Mouse (Mus musculus) MEL (cell line): ENCODE results near the gene Eif4h. TPM values are rescaled to one million over a fixed set of nuclear protein-coding genes. Genes with fewer than 3 reads are reported as not detected.

ENCODE experiments used
- DNase-seq: peaks from one replicate; pipeline ENCODE4 v3.0.0; 2011; ENCODE audit warnings: low read depth, low spot score
- H3K27ac ChIP-seq: 2 replicates; pipeline ENCODE4 v1.5.1; 2012; ENCODE audit warnings: low read depth, mild to moderate bottlenecking, control low read depth, low read length, moderate library complexity; ENCODE audit not compliant: control insufficient read depth
- H3K27me3 ChIP-seq, 2 experiments: fragments of 150-350 bp in 1 of 2; sonication (generic) in 1 of 2; 2 replicates each; pipeline ENCODE4 v1.6.1; 2012; ENCODE audit warnings: low read length in 2 of 2, mild to moderate bottlenecking in 2 of 2, improper control_type of control experiment in 1 of 2, moderate library complexity in 1 of 2; ENCODE audit not compliant: insufficient read depth in 2 of 2, control insufficient read depth in 1 of 2
- H3K36me3 ChIP-seq, 2 experiments: 2 replicates each; pipeline ENCODE4 v1.6.1; 2012 to 2014; ENCODE audit warnings: low read length in 2 of 2, improper control_type of control experiment in 1 of 2, inconsistent platforms in 1 of 2, mild to moderate bottlenecking in 1 of 2; ENCODE audit not compliant: insufficient read depth in 2 of 2, control insufficient read depth in 1 of 2
- H3K4me1 ChIP-seq, 2 experiments: fragments of 150-350 bp in 1 of 2; sonication (generic) in 1 of 2; 2 replicates each; pipeline ENCODE4 v1.6.1; 2012; ENCODE audit warnings: low read length in 2 of 2, improper control_type of control experiment in 1 of 2, mild to moderate bottlenecking in 1 of 2; ENCODE audit not compliant: insufficient read depth in 2 of 2, control insufficient read depth in 1 of 2
- H3K4me3 ChIP-seq, 2 experiments: fragments of 150-350 bp in 1 of 2; sonication (generic) in 1 of 2; 2 replicates each; pipeline ENCODE4 v1.5.1; 2012; ENCODE audit warnings: low read depth in 2 of 2, low read length in 2 of 2, mild to moderate bottlenecking in 2 of 2, moderate library complexity in 2 of 2, control low read depth in 1 of 2, improper control_type of control experiment in 1 of 2; ENCODE audit not compliant: control insufficient read depth in 1 of 2, insufficient read depth in 1 of 2
- H3K79me2 ChIP-seq: 2 replicates; pipeline ENCODE4 v1.6.1; 2012; ENCODE audit warnings: mild to moderate bottlenecking, low read length, moderate library complexity; ENCODE audit not compliant: control insufficient read depth, poor library complexity, insufficient read depth
- H3K9ac ChIP-seq: 2 replicates; pipeline ENCODE4 v1.6.1; 2012; ENCODE audit warnings: low read depth, mild to moderate bottlenecking, control low read depth, low read length, moderate library complexity; ENCODE audit not compliant: control insufficient read depth, poor library complexity, severe bottlenecking
- H3K9me3 ChIP-seq: fragments of 150-350 bp; sonication (generic); replicated peaks from 2 replicates; pipeline ENCODE4 v1.6.1; 2012; ENCODE audit warnings: mild to moderate bottlenecking, low read length, improper control_type of control experiment, moderate library complexity; ENCODE audit not compliant: insufficient read depth
- BHLHE40 ChIP-seq: IDR thresholded peaks from 2 replicates; pipeline ENCODE4 v1.6.1; 2012; ENCODE audit warnings: low read depth, mild to moderate bottlenecking, inconsistent platforms, low read length, improper control_type of control experiment, borderline replicate concordance
- CHD1 ChIP-seq: IDR thresholded peaks from 2 replicates; pipeline ENCODE4 v1.6.1; 2012; ENCODE audit warnings: low read depth, mild to moderate bottlenecking, inconsistent platforms, low read length, improper control_type of control experiment
- CTCF ChIP-seq, 3 experiments: IDR thresholded peaks in 2 of 3; conservative IDR thresholded peaks in 1 of 3; 2 replicates each; pipeline ENCODE4 v1.5.1; 2011 to 2012; ENCODE audit warnings: low read length in 3 of 3, low read depth in 2 of 3, mild to moderate bottlenecking in 2 of 3, improper control_type of control experiment in 1 of 3, inconsistent platforms in 1 of 3, mixed read lengths in 1 of 3, moderate library complexity in 1 of 3; ENCODE audit not compliant: control insufficient read depth in 1 of 3, insufficient read depth in 1 of 3, poor library complexity in 1 of 3, severe bottlenecking in 1 of 3
- E2F4 ChIP-seq: IDR thresholded peaks from 2 replicates; pipeline ENCODE4 v1.6.1; 2011; ENCODE audit warnings: low read depth, low read length, improper control_type of control experiment, borderline replicate concordance
- EP300 ChIP-seq, 2 experiments: IDR thresholded peaks; 2 replicates each; pipeline ENCODE4 v1.6.1; 2011; ENCODE audit warnings: improper control_type of control experiment in 2 of 2, low read length in 2 of 2, low read depth in 1 of 2, mild to moderate bottlenecking in 1 of 2
- ETS1 ChIP-seq: IDR thresholded peaks from 2 replicates; pipeline ENCODE4 v1.6.1; 2012; ENCODE audit warnings: low read depth, mild to moderate bottlenecking, inconsistent platforms, low read length, improper control_type of control experiment, moderate library complexity
- HCFC1 ChIP-seq: IDR thresholded peaks from 2 replicates; pipeline ENCODE4 v1.6.1; 2012; ENCODE audit warnings: low read depth, mild to moderate bottlenecking, inconsistent platforms, low read length, improper control_type of control experiment, moderate library complexity
- KAT2A ChIP-seq: conservative IDR thresholded peaks from 2 replicates; pipeline ENCODE4 v1.6.1; 2012; ENCODE audit warnings: low read depth, low read length, improper control_type of control experiment, inconsistent platforms
- MAZ ChIP-seq: IDR thresholded peaks from 2 replicates; pipeline ENCODE4 v1.6.1; 2012; ENCODE audit warnings: low read depth, mild to moderate bottlenecking, inconsistent platforms, low read length, improper control_type of control experiment
- MEF2A ChIP-seq: IDR thresholded peaks from 2 replicates; pipeline ENCODE4 v1.6.1; 2014; ENCODE audit warnings: low read depth, mild to moderate bottlenecking, inconsistent platforms, low read length, improper control_type of control experiment; ENCODE audit not compliant: poor library complexity, insufficient replicate concordance, severe bottlenecking; ENCODE audit errors: extremely low read depth
- MXI1 ChIP-seq: IDR thresholded peaks from 2 replicates; pipeline ENCODE4 v1.6.1; 2011; ENCODE audit warnings: mild to moderate bottlenecking, low read depth, low read length, improper control_type of control experiment
- NELFE ChIP-seq: IDR thresholded peaks from 2 replicates; pipeline ENCODE4 v1.6.1; 2011; ENCODE audit warnings: low read depth, low read length, improper control_type of control experiment
- NRF1 ChIP-seq: IDR thresholded peaks from 2 replicates; pipeline ENCODE4 v1.6.1; 2014; ENCODE audit warnings: low read depth, mild to moderate bottlenecking, inconsistent platforms, low read length, improper control_type of control experiment, moderate library complexity; ENCODE audit not compliant: poor library complexity, insufficient read depth, severe bottlenecking
- RAD21 ChIP-seq: IDR thresholded peaks from 2 replicates; pipeline ENCODE4 v1.6.1; 2011; ENCODE audit warnings: mild to moderate bottlenecking, low read depth, low read length, improper control_type of control experiment
- SIN3A ChIP-seq: IDR thresholded peaks from 2 replicates; pipeline ENCODE4 v1.6.1; 2012; ENCODE audit warnings: low read length, improper control_type of control experiment, inconsistent platforms
- TBP ChIP-seq: IDR thresholded peaks from 2 replicates; pipeline ENCODE4 v1.8.0; 2011; ENCODE audit warnings: low read depth, low read length, improper control_type of control experiment
- USF2 ChIP-seq, 2 experiments: IDR thresholded peaks; 2 replicates each; pipeline ENCODE4 v1.6.1; 2011 to 2012; ENCODE audit warnings: improper control_type of control experiment in 2 of 2, low read length in 2 of 2, borderline replicate concordance in 1 of 2, inconsistent platforms in 1 of 2, low read depth in 1 of 2, mild to moderate bottlenecking in 1 of 2; ENCODE audit not compliant: insufficient read depth in 1 of 2
- ZMIZ1 ChIP-seq: IDR thresholded peaks from 2 replicates; pipeline ENCODE4 v1.6.1; 2012; ENCODE audit warnings: low read depth, mild to moderate bottlenecking, inconsistent platforms, low read length, improper control_type of control experiment, moderate library complexity
- polyA plus RNA-seq, 2 experiments: library from polyadenylated mRNA; stranded (reverse) in 1 of 2; unstranded in 1 of 2; fragments of >175 nt in 1 of 2; fragments of >200 nt in 1 of 2; gene quantifications; 2 replicates each; pipeline versions ENCODE4 v1.2.1 to v1.2.4; 2012; ENCODE audit warnings: low replicate concordance in 2 of 2, low read depth in 1 of 2; ENCODE audit not compliant: insufficient read length in 2 of 2, insufficient read depth in 1 of 2, missing spikeins in 1 of 2
- total RNA-seq: library from RNA; depleted of rRNA; stranded (reverse); fragments of 300-350 nt; gene quantifications from 2 replicates; pipeline ENCODE4 v1.2.3, GENCODE M21; 2012

The Eif4h gene
- total and polyA plus RNA-seq, 3 experiments: 167 to 515 (median 471) TPM

- TF ChIP-seq RAD21 (no peak), EP300 (IDR thresholded peaks at IDR 0.05; ENCODE audit: low read depth in 1 of 2, low read length in 2 of 2) (no peak), E2F4 (no peak), NRF1 (no peak), KAT2A (no peak), ETS1 (no peak), NELFE (no peak), HCFC1 (no peak)
- Histone ChIP-seq H3K27ac (no peak within 1 kb of the TSS), H3K4me3 (no peak within 1 kb of the TSS), H3K79me2 (no peaks in the 10 kb centered on the region), H3K9ac (no peak within 1 kb of the TSS), H3K27me3 (no peaks in the 10 kb centered on the region), H3K4me1 (no peaks in the 10 kb centered on the region; a peak in 1 of 4 replicates), H3K36me3 (no peaks in the 10 kb centered on the region; a peak in 1 of 4 replicates), H3K9me3 (no peaks in the 10 kb centered on the region)
- DNase-seq: no peak
Measured at GRCm38 (mm10) chr5:134614802-134615201, 24.5 kb downstream of the Eif4h start, which contains the start of gene Lat2. TSS of gene Lat2 (minus strand) at chr5:134615025.

GRCm38 (mm10) chr5:134614296-134614695, 25.0 kb downstream of the Eif4h start:
- no peak for DNase-seq
- TF ChIP-seq CTCF (IDR thresholded peaks at IDR 0.05 in 2 of 3, conservative IDR thresholded peaks at IDR 0.05 in 1 of 3; ENCODE audit: control insufficient read depth in 1 of 3, insufficient read depth in 1 of 3, low read depth in 2 of 3, low read length in 3 of 3, poor library complexity in 1 of 3, severe bottlenecking in 1 of 3) (no peak), USF2 (IDR thresholded peaks at IDR 0.05; ENCODE audit: borderline replicate concordance in 1 of 2, insufficient read depth in 1 of 2, low read depth in 1 of 2, low read length in 2 of 2) (no peak), MXI1 (no peak), SIN3A (no peak), MAZ (no peak), BHLHE40 (no peak), CHD1 (no peak), ZMIZ1 (no peak), MEF2A (no peak), TBP (no peak)

More at GRCm38 (mm10) chr5:134614296-134614695, 25.0 kb downstream of the Eif4h start:
- no peak overlapping the region for H3K9ac ChIP-seq
- no peak overlapping the region for H3K4me3 ChIP-seq
- no peaks in the 10 kb centered on the region for H3K27me3 ChIP-seq
- H3K36me3 ChIP-seq: no peaks in the 10 kb centered on the region
- H3K9me3 ChIP-seq: no peaks in the 10 kb centered on the region
- no peak overlapping the region for H3K27ac ChIP-seq
- H3K4me1 ChIP-seq: no peaks in the 10 kb centered on the region; a peak in 1 of 4 replicates
- no peaks in the 10 kb centered on the region for H3K79me2 ChIP-seq
